Mouse (Mus musculus): ENCODE measurements around the gene Efna4. TPM values are rescaled to one million over a fixed set of nuclear protein-coding genes. Genes with fewer than 3 reads are reported as not detected.

Efna4 gene
- polyA plus RNA-seq, 1 experiment from 2014 or later, result 14.1 TPM

DNA sequence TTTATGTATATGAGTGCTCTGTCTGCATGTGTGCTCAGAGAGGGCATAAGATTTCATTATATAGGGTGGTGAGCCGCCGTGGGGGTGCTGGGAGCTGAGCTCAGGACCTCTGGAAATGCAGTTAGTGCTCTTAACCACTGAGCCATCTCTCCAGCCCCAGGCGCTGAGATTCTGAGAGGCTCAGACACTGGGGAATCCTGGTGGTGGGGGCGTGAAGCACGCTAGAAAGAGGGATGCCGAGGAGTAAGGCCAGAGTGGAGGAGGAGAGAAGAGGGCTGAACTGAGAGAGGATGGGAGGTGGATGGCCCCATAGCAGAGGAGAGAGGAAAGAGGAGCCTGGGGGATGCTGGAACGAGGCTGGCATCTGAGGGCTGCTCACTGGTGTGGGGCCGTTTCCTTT is 26.8 kb upstream of the Efna4 start:
- Histone ChIP-seq H3K9ac (replicated peaks; ENCODE audit: low read depth, low read length) (no peak overlapping the region), H3K36me3 (ENCODE audit: control insufficient read depth, insufficient read depth) (no peaks in the 10 kb centered on the region), H3K4me2 (ENCODE audit: low read length) (no peak overlapping the region), H3K27me3 (replicated peaks; ENCODE audit: control insufficient read depth, insufficient read depth, low read length) (no peaks in the 10 kb centered on the region), H3K4me3 (replicated peaks; ENCODE audit: low read length) (no peak overlapping the region), H3K27ac (ENCODE audit: low read length) (no peak overlapping the region), H3K9me3 (ENCODE audit: control insufficient read depth, low read length) (no peaks in the 10 kb centered on the region), H3K4me1 (replicated peaks; ENCODE audit: control insufficient read depth, insufficient read depth, low read length) (no peaks in the 10 kb centered on the region)
- ATAC-seq, result no peak
- 49% methylated on average over 8 of the region's 8 CpGs for WGBS

DNA sequence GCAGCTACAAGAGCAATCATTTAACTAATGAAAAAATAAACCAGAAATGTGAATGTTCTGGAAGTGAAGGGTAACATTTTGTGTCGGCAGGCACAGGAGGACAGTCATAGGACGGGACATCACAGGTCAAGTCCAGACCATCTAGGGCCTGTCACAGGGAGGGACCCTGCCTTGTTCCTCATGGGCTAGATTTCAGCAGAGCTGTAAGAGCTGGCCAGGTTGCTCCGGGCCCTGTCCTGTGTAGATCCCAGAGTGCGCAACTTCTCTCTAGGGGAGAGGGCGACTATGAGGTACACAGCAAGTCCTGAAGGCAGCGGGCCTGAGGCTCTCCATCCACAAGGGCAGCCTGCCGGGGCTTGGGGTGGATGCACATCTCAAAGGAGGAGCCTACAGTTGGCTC is 23.8 kb upstream of the Efna4 start, which contains the start of gene Dcst2:
Dcst2 (plus strand) TSS at position 301 of the 400 bp plus-strand sequence.
- H3K4me2 ChIP-seq (ENCODE audit: low read length), result no peak within 1 kb of the TSS
- H3K9ac ChIP-seq (replicated peaks; ENCODE audit: low read depth, low read length), result no peak within 1 kb of the TSS
- no peak within 1 kb of the TSS for H3K27ac ChIP-seq (ENCODE audit: low read length)
- no peaks in the 10 kb centered on the region for H3K36me3 ChIP-seq (ENCODE audit: control insufficient read depth, insufficient read depth)
- no peaks in the 10 kb centered on the region for H3K4me1 ChIP-seq (replicated peaks; ENCODE audit: control insufficient read depth, insufficient read depth, low read length)
- no peak for ATAC-seq
- H3K27me3 ChIP-seq (replicated peaks; ENCODE audit: control insufficient read depth, insufficient read depth, low read length), result no peaks in the 10 kb centered on the region
- 86% methylated on average over 7 of the region's 7 CpGs for WGBS
- H3K4me3 ChIP-seq (replicated peaks; ENCODE audit: low read length), result no peak within 1 kb of the TSS
- H3K9me3 ChIP-seq (ENCODE audit: control insufficient read depth, low read length), result no peaks in the 10 kb centered on the region

DNA sequence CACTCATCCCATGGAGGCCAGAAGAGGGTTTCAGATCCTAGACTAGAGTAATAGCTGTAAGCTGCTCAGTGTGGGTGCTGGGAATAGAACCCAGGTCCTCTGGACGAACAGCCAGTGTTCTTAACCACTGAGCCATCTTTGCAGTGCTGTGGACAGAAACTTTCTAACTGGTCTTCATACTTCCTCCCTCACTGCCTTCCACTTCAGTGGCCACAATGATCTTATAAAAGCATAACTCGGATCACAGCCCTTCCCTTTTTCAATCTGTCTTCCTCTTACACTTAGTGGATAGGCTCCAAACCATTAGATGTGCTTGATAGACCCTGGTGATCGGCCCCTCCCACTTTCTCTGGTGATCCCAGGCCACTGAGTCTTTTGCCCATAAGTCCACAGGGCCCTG is 22.4 kb upstream of the Efna4 start:
- no peaks in the 10 kb centered on the region for H3K27me3 ChIP-seq (replicated peaks; ENCODE audit: control insufficient read depth, insufficient read depth, low read length)
- no peak for ATAC-seq
- no peak overlapping the region for H3K27ac ChIP-seq (ENCODE audit: low read length)
- H3K9ac ChIP-seq (replicated peaks; ENCODE audit: low read depth, low read length), result no peak overlapping the region
- no peaks in the 10 kb centered on the region for H3K4me1 ChIP-seq (replicated peaks; ENCODE audit: control insufficient read depth, insufficient read depth, low read length)
- no peaks in the 10 kb centered on the region for H3K9me3 ChIP-seq (ENCODE audit: control insufficient read depth, low read length)
- 67% methylated on average over 3 of the region's 3 CpGs for whole genome bisulfite sequencing
- no peak overlapping the region for H3K4me2 ChIP-seq (ENCODE audit: low read length)
- H3K4me3 ChIP-seq (replicated peaks; ENCODE audit: low read length), result no peak overlapping the region
- H3K36me3 ChIP-seq (ENCODE audit: control insufficient read depth, insufficient read depth), result no peaks in the 10 kb centered on the region

DNA sequence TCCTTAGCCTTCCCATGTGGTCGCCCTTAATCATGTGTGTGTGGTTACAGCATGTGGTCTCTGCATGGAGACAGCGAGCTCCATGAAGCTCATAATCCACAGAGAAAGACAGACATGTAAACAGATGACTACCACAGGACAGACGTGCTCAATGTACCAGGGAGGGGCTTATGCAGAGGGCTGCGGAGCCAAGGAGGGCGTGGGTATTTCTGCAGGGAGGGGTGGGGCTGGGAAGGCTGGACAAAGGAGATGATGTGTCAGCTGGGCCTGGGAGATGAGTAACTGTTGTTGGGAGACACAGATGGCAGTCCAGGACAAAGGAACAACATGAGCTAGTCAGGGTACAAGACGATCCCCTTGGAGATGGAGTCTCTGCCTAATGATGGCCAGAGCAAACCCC is 21.8 kb upstream of the Efna4 start:
- Histone ChIP-seq H3K4me1 (replicated peaks; ENCODE audit: control insufficient read depth, insufficient read depth, low read length) (no peaks in the 10 kb centered on the region; the same call in 1 of the 2 replicates), H3K27me3 (replicated peaks; ENCODE audit: control insufficient read depth, insufficient read depth, low read length) (no peaks in the 10 kb centered on the region), H3K27ac (ENCODE audit: low read length) (no peak overlapping the region), H3K4me3 (replicated peaks; ENCODE audit: low read length) (no peak overlapping the region), H3K36me3 (ENCODE audit: control insufficient read depth, insufficient read depth) (no peaks in the 10 kb centered on the region), H3K4me2 (ENCODE audit: low read length) (no peak overlapping the region), H3K9me3 (ENCODE audit: control insufficient read depth, low read length) (no peaks in the 10 kb centered on the region), H3K9ac (replicated peaks; ENCODE audit: low read depth, low read length) (no peak overlapping the region)
- no peak for ATAC-seq
- WGBS, result 75% methylated on average over 6 of the region's 6 CpGs

DNA sequence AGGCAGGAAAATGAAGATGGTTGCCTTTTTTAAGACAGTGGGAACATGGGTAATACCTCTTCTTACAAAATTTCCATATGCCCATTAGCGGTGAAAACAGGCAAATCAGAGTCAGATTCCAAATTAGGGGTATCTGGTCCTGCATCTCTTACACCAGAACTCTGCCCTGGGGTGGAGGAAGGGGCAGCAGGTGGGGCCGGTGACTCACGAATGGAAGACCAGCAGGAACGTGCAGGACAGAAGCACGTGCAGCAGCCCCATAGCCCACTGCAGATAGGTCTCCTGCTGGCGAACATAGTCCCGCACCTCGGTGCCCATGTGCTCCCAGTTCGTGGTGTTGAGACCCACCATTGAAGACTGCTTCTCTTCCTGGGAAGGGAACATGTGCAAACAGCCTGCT is 18.2 kb upstream of the Efna4 start:
- no peak overlapping the region for H3K4me3 ChIP-seq (replicated peaks; ENCODE audit: low read length)
- H3K4me2 ChIP-seq (ENCODE audit: low read length), result no peak overlapping the region
- ATAC-seq, result no peak
- no peaks in the 10 kb centered on the region for H3K36me3 ChIP-seq (ENCODE audit: control insufficient read depth, insufficient read depth)
- H3K27me3 ChIP-seq (replicated peaks; ENCODE audit: control insufficient read depth, insufficient read depth, low read length), result no peaks in the 10 kb centered on the region
- WGBS, result 67% methylated on average over 9 of the region's 9 CpGs
- no peak overlapping the region for H3K27ac ChIP-seq (ENCODE audit: low read length)
- no peaks in the 10 kb centered on the region for H3K9me3 ChIP-seq (ENCODE audit: control insufficient read depth, low read length)
- no peaks in the 10 kb centered on the region; the same call in 1 of the 2 replicates for H3K4me1 ChIP-seq (replicated peaks; ENCODE audit: control insufficient read depth, insufficient read depth, low read length)
- H3K9ac ChIP-seq (replicated peaks; ENCODE audit: low read depth, low read length), result no peak overlapping the region

DNA sequence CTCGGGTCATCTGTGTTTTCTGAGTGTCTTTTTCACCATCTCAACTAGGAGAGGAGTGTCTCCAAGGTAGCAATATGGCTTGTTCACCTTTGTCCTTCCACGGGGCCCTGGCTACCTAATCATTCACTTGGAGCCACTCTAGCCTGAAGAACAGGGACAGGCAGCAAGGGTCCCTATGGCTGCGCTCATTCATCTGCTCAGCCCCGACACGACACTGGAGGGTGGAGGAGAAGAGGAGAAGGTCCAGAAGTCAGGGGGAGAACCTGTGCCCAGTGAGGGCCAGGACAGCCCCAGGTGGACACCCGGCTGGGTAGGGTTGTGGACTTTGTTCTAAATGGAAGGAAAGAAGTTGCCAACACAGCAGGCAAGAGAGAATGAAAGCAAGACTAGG is 17.7 kb upstream of the Efna4 start:
- no peak for ATAC-seq
- 87% methylated on average over 6 of the region's 6 CpGs for WGBS
- no peaks in the 10 kb centered on the region for H3K36me3 ChIP-seq (ENCODE audit: control insufficient read depth, insufficient read depth)

DNA sequence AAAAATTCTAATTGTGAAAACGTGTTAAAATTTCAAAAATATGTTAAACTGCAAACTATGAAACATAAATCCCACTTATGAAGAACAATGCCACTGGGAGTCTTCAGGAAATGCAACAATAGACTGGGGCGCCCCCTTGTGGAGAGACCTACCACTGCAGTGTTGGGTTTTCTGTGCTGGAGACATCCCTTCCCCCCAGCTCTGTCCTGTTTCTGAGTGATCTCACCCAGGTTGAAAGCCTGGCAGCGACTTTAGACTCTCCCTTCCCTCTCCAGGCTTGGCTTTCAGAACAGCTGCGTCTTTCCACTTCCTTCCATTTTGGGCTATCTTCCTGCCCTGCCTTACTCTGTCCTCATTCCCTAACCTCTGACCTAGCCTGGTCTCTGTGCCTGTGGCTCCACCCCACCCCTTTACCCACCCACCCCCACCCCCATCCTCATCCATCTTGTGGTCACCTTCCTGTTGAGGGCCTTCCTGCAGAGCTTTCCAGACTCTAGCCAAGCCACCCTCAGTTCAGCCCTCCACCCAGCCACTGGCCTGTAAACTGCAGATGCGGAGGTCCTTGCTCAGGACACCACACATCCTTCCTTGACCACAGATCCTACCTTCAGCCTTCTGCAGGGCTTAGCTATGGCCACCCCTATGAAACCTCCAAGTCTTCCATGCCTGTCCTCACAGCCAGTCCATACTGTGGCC is 17.1 kb upstream of the Efna4 start:
- no peak overlapping the region for H3K4me3 ChIP-seq (replicated peaks; ENCODE audit: low read length)
- H3K4me2 ChIP-seq (ENCODE audit: low read length), result no peak overlapping the region
- no peak overlapping the region for H3K9ac ChIP-seq (replicated peaks; ENCODE audit: low read depth, low read length)
- H3K9me3 ChIP-seq (ENCODE audit: control insufficient read depth, low read length), result no peaks in the 10 kb centered on the region
- no peaks in the 10 kb centered on the region for H3K27me3 ChIP-seq (replicated peaks; ENCODE audit: control insufficient read depth, insufficient read depth, low read length)
- no peak overlapping the region for H3K27ac ChIP-seq (ENCODE audit: low read length)
- WGBS, result 21% methylated on average over 5 of the region's 5 CpGs
- H3K36me3 ChIP-seq (ENCODE audit: control insufficient read depth, insufficient read depth), result no peaks in the 10 kb centered on the region
- no peak for ATAC-seq
- peaks cover 7% of the 10 kb centered on the region; the same call in 1 of the 2 replicates for H3K4me1 ChIP-seq (replicated peaks; ENCODE audit: control insufficient read depth, insufficient read depth, low read length)

More for the DNA sequence above, 17.7 kb upstream of the Efna4 start:
- no peak overlapping the region for H3K27ac ChIP-seq (ENCODE audit: low read length)
- no peaks in the 10 kb centered on the region for H3K9me3 ChIP-seq (ENCODE audit: control insufficient read depth, low read length)
- H3K4me1 ChIP-seq (replicated peaks; ENCODE audit: control insufficient read depth, insufficient read depth, low read length), result peaks cover 3% of the 10 kb centered on the region; the same call in 1 of the 2 replicates
- no peak overlapping the region for H3K9ac ChIP-seq (replicated peaks; ENCODE audit: low read depth, low read length)
- no peak overlapping the region for H3K4me3 ChIP-seq (replicated peaks; ENCODE audit: low read length)
- no peak overlapping the region for H3K4me2 ChIP-seq (ENCODE audit: low read length)
- H3K27me3 ChIP-seq (replicated peaks; ENCODE audit: control insufficient read depth, insufficient read depth, low read length), result no peaks in the 10 kb centered on the region

DNA sequence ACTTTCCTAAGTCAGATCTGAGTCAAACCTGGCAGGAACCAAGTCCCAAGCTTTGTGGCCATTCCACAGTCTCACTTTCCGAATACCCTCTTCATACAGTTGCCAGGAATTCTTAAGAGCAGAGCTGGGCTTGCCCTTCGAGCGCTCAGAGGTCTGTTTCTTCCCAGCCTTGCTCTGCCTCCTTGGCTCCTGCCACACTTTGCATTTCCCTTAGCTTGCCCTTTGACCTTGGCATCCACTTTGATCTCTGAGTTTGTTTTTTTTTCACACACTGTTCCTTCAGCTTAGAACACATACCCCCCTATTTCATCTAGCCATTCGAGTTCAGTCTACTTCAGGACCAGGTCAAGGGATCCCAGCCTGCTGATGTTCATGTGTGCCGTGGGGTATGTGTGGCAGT is 13.4 kb upstream of the Efna4 start:
- no peak overlapping the region for H3K9ac ChIP-seq (replicated peaks; ENCODE audit: low read depth, low read length)
- no peaks in the 10 kb centered on the region for H3K9me3 ChIP-seq (ENCODE audit: control insufficient read depth, low read length)
- no peak overlapping the region for H3K27ac ChIP-seq (ENCODE audit: low read length)
- peaks cover 12% of the 10 kb centered on the region; the same call in 1 of the 2 replicates for H3K4me1 ChIP-seq (replicated peaks; ENCODE audit: control insufficient read depth, insufficient read depth, low read length)
- ATAC-seq, result no peak
- 79% methylated on average over 5 of the region's 5 CpGs for WGBS
- no peak overlapping the region for H3K4me2 ChIP-seq (ENCODE audit: low read length)
- no peaks in the 10 kb centered on the region for H3K27me3 ChIP-seq (replicated peaks; ENCODE audit: control insufficient read depth, insufficient read depth, low read length)
- H3K36me3 ChIP-seq (ENCODE audit: control insufficient read depth, insufficient read depth), result no peaks in the 10 kb centered on the region
- H3K4me3 ChIP-seq (replicated peaks; ENCODE audit: low read length), result no peak overlapping the region

DNA sequence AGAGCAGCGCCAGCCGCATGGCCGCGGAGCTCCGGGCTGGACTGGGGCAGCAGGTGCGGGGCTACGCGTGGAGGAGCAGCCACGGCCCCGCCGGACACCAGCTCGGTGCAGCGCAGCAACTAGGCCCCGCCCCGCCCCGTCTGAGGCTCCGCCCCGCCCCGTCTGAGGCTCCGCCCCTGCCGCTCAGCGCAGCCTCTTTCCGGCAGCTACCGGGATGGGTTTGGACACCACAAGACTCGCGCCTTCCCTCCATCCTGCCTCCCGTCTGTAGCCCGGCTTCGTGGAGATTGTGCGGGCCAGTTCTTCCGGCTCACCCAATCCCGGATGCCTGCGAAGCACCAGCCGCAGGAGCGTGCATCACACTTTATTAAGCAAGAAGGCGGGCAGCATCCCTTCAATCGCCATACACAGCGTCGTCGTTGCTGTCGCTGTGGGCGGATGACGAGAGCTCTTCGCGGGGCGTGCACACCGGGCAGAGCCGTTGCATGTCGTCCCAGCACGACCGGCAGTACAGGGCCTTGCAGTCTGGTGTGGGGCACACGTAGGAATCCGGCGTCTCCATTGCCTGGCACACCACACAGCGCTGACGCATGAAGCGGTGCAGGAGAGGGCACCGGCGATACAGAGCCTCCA is 12.2 kb upstream of the Efna4 start, which contains the start of gene Adam15:
Adam15 (minus strand) TSS at position 128 of the 633 bp plus-strand sequence.
- ATAC-seq, result peak; percentile 95
- peak within 1 kb of the TSS; percentile 70 for H3K9ac ChIP-seq (replicated peaks; ENCODE audit: low read depth, low read length)
- peak within 1 kb of the TSS; percentile 69 for H3K4me3 ChIP-seq (replicated peaks; ENCODE audit: low read length)
- H3K4me1 ChIP-seq (replicated peaks; ENCODE audit: control insufficient read depth, insufficient read depth, low read length), result peaks cover 12% of the 10 kb centered on the region; the same call in 1 of the 2 replicates
- no peaks in the 10 kb centered on the region for H3K9me3 ChIP-seq (ENCODE audit: control insufficient read depth, low read length)
- peak within 1 kb of the TSS; percentile 84 for H3K27ac ChIP-seq (ENCODE audit: low read length)
- no peaks in the 10 kb centered on the region for H3K36me3 ChIP-seq (ENCODE audit: control insufficient read depth, insufficient read depth)
- peak within 1 kb of the TSS; percentile 97 for H3K4me2 ChIP-seq (ENCODE audit: low read length)
- H3K27me3 ChIP-seq (replicated peaks; ENCODE audit: control insufficient read depth, insufficient read depth, low read length), result no peaks in the 10 kb centered on the region
- WGBS, result under 1% methylated on average over 58 of the region's 59 CpGs
